Mouse (Mus musculus) thymus, adult 2 months (tissue): ENCODE results near the gene Cad.

Experiments
- CTCF ChIP-seq: fragments of 200-500 bp; IDR thresholded peaks from 2 replicates; pipeline ENCODE4 v1.5.1; 2012; ENCODE audit warnings: mild to moderate bottlenecking, control low read depth, low read length, moderate library complexity, borderline replicate concordance; ENCODE audit not compliant: control insufficient read depth, poor library complexity, insufficient read depth; ENCODE audit errors: extremely low read depth
- POLR2A ChIP-seq: fragments of 200-500 bp; IDR thresholded peaks from 2 replicates; pipeline ENCODE4 v1.6.1; 2012; ENCODE audit warnings: mild to moderate bottlenecking, low read length, control low read depth, moderate library complexity; ENCODE audit not compliant: control insufficient read depth, poor library complexity, insufficient read depth; ENCODE audit errors: extremely low read depth

- TF ChIP-seq POLR2A (no peak), CTCF (no peak)
Measured at GRCm38 (mm10) chr5:31069810-31070209, 15.2 kb downstream of the Cad start.
